Mouse (Mus musculus) ES-Bruce4 (cell line): Measurements from ENCODE around the gene Nrip3. TPM values are rescaled to one million over a fixed set of nuclear protein-coding genes. Genes with fewer than 3 reads are reported as not detected.

ENCODE experiments used
- H3K27ac ChIP-seq: 2 replicates; pipeline ENCODE4 v1.5.1; 2012; ENCODE audit warnings: low read length, inconsistent platforms; ENCODE audit not compliant: insufficient read depth
- H3K27me3 ChIP-seq: 2 replicates; pipeline ENCODE4 v1.6.1; 2012; ENCODE audit warnings: mild to moderate bottlenecking, low read length, inconsistent platforms; ENCODE audit not compliant: control insufficient read depth, poor library complexity, insufficient read depth, severe bottlenecking
- H3K36me3 ChIP-seq: 2 replicates; pipeline ENCODE4 v1.6.1; 2012; ENCODE audit warnings: inconsistent platforms, mild to moderate bottlenecking, low read length, moderate library complexity; ENCODE audit not compliant: control insufficient read depth, poor library complexity, insufficient read depth, severe bottlenecking
- H3K4me1 ChIP-seq: one replicate; pipeline ENCODE4 v1.8.1; 2011; ENCODE audit warnings: low read length; ENCODE audit not compliant: control insufficient read depth, insufficient read depth
- H3K4me3 ChIP-seq: 2 replicates; pipeline ENCODE4 v1.5.1; 2011; ENCODE audit warnings: low read depth, mild to moderate bottlenecking, low read length
- H3K9ac ChIP-seq: 2 replicates; pipeline ENCODE4 v1.6.1; 2012; ENCODE audit warnings: low read depth, mild to moderate bottlenecking, inconsistent platforms; ENCODE audit not compliant: poor library complexity, severe bottlenecking
- H3K9me3 ChIP-seq: replicated peaks from 2 replicates; pipeline ENCODE4 v1.6.1; 2012; ENCODE audit warnings: mild to moderate bottlenecking, low read length, inconsistent platforms; ENCODE audit not compliant: control insufficient read depth, poor library complexity, insufficient read depth, severe bottlenecking
- CTCF ChIP-seq: IDR thresholded peaks from one replicate; pipeline ENCODE4 v1.8.1; 2011; ENCODE audit warnings: low read depth, low read length
- EP300 ChIP-seq: IDR thresholded peaks from 2 replicates; pipeline ENCODE4 v1.6.1; 2011; ENCODE audit warnings: low read depth, low read length; ENCODE audit not compliant: insufficient read depth
- POLR2A ChIP-seq: IDR thresholded peaks from one replicate; pipeline ENCODE4 v1.8.1; 2011; ENCODE audit warnings: low read length; ENCODE audit not compliant: insufficient read depth
- polyA plus RNA-seq: library from polyadenylated mRNA; stranded (reverse); fragments of >200 nt; gene quantifications from 2 replicates; pipeline ENCODE4 v1.2.4, GENCODE M21; 2011; ENCODE audit warnings: low read depth; ENCODE audit not compliant: missing spikeins, insufficient read depth, insufficient read length

Gene Nrip3
- polyA plus RNA-seq, 1 experiment: 1.6 TPM

DNA sequence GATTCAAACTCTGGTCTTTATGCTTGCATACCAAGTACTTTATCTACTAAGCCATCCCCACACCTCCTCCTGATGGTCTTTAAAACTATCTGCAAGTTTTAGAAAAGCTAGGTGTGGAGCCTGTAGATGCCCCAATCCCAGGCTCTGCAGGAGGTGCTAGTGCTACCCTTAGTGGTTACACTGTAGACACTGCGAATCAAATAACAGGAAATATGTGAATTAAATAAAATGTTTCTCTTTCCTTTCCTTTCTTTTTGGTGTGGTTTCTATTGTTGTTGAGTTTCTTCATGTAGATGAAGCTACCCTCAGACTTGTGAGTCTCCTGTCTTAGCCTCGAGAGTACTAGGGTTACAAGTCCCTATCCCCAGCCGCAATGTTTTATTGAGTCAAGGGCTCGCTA, 40.1 kb downstream of the Nrip3 start:
- H3K36me3 ChIP-seq: no peaks in the 10 kb centered on the region
- no peak for TF ChIP-seq CTCF
- TF ChIP-seq POLR2A: no peak
- TF ChIP-seq EP300: no peak

DNA sequence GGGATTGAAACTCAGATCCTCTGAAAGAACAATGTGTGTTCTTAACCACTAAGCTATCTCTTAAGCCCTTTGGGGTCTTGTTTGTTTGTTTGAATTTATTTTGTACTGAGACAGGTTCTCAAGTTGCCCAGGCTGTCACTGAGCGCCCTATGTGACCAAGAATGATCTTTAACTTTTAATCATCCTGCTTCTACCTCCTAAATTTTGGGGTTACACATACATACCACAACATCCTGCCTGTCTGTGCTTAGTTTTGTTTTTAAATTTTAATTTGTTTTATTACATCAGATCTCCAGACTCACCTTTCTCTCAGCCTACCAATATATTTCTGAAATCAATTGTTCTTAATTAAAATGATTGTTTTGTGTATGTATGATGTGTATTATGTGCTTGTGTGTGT, 40.8 kb downstream of the Nrip3 start:
- no peak for TF ChIP-seq POLR2A
- no peak for TF ChIP-seq CTCF
- no peaks in the 10 kb centered on the region for H3K4me1 ChIP-seq
- H3K27me3 ChIP-seq: no peaks in the 10 kb centered on the region; the same call in 1 of the 2 replicates
- no peak overlapping the region for H3K4me3 ChIP-seq
- no peaks in the 10 kb centered on the region for H3K36me3 ChIP-seq
- no peaks in the 10 kb centered on the region for H3K9me3 ChIP-seq
- H3K27ac ChIP-seq: no peak overlapping the region
- no peak overlapping the region for H3K9ac ChIP-seq

More for the DNA sequence above, 40.1 kb downstream of the Nrip3 start:
- H3K27me3 ChIP-seq: no peaks in the 10 kb centered on the region; the same call in 1 of the 2 replicates
- H3K4me1 ChIP-seq: no peaks in the 10 kb centered on the region
- no peaks in the 10 kb centered on the region for H3K9me3 ChIP-seq
- H3K9ac ChIP-seq: no peak overlapping the region
- H3K4me3 ChIP-seq: no peak overlapping the region
- no peak overlapping the region for H3K27ac ChIP-seq

DNA sequence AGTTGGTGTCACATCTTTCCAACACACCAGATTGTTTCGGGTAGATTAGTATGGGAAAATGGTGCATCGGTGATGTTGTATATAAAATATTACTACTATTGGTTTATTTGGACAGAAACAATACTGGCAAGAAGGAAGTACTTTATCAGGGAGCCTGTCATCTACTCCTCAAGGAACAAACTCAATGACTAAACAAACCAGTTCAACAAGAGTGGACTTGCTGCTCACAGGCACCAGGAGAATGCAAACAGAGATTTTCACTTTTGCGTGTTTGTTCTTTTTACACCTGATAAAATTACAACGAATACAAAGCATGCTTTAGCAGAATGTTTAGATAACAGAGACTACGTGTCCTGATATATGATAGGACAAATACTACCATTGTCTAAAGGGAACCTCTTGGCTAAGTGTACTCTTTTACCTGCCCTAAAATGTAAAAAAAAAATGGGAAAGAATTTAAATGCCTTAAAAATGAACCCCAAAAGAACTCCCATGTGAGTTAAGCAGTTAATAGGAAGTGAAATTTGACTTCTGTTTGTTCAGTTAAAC, 41.9 kb downstream of the Nrip3 start:
- no peaks in the 10 kb centered on the region for H3K9me3 ChIP-seq
- no peaks in the 10 kb centered on the region for H3K4me1 ChIP-seq
- no peak overlapping the region for H3K9ac ChIP-seq
- H3K27me3 ChIP-seq: no peaks in the 10 kb centered on the region; the same call in 1 of the 2 replicates
- H3K36me3 ChIP-seq: no peaks in the 10 kb centered on the region
- no peak for TF ChIP-seq CTCF
- TF ChIP-seq POLR2A: no peak
- no peak for TF ChIP-seq EP300
- H3K27ac ChIP-seq: no peak overlapping the region
- H3K4me3 ChIP-seq: no peak overlapping the region

DNA sequence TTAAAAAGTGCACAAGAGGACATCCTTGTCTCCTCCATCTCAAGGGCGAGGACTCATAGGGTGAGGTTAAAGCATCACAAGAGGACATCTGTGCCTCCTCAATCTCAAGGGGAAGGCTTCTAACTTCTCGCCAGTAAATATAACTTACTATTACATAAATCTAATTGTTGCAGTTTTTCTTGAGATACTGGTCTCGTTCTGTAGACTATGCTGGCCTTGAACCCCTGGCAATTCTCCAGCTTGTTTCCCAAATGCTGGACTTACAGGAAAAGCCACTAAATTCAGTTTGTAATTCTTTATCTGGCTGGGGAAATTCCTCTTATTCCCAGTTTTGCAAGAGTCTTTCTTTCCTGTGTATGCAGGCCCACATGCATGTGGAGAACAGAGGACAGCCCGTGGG, 47.0 kb downstream of the Nrip3 start:
- H3K9ac ChIP-seq: no peak overlapping the region
- H3K4me3 ChIP-seq: no peak overlapping the region
- no peak for TF ChIP-seq POLR2A
- no peak for TF ChIP-seq EP300
- TF ChIP-seq CTCF: no peak

DNA sequence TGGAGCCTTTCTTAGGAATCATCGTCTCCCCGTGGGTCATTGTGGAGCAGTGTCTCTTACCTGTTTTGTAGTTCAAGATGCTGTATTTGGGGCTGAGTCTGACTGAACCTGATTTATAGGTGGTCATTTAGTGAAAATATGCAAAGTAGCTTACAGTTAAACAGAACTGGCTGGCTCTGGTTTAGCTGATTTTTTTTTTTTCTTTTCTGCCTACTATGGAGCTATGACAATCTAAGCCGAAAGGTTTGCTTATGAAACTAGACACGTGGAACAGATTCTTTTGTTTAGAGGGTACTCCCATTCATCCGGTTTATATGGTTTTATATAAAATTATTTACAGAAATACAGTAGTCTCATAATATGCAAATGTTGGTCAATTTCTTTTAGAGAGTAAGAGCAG, 50.2 kb downstream of the Nrip3 start, which contains the start of gene Ascl3:
Ascl3 (minus strand) TSS at position 101 of the 400 bp plus-strand sequence.
- Histone ChIP-seq H3K4me3 (no peak within 1 kb of the TSS), H3K9ac (no peak within 1 kb of the TSS), H3K27me3 (no peaks in the 10 kb centered on the region), H3K36me3 (no peaks in the 10 kb centered on the region), H3K9me3 (no peaks in the 10 kb centered on the region), H3K4me1 (no peaks in the 10 kb centered on the region), H3K27ac (no peak within 1 kb of the TSS)
- no peak for TF ChIP-seq POLR2A
- TF ChIP-seq EP300: no peak

More for the DNA sequence above, 47.0 kb downstream of the Nrip3 start:
- H3K4me1 ChIP-seq: no peaks in the 10 kb centered on the region
- no peaks in the 10 kb centered on the region; the same call in 1 of the 2 replicates for H3K27me3 ChIP-seq
- no peak overlapping the region for H3K27ac ChIP-seq
- H3K36me3 ChIP-seq: no peaks in the 10 kb centered on the region
- H3K9me3 ChIP-seq: no peaks in the 10 kb centered on the region

DNA sequence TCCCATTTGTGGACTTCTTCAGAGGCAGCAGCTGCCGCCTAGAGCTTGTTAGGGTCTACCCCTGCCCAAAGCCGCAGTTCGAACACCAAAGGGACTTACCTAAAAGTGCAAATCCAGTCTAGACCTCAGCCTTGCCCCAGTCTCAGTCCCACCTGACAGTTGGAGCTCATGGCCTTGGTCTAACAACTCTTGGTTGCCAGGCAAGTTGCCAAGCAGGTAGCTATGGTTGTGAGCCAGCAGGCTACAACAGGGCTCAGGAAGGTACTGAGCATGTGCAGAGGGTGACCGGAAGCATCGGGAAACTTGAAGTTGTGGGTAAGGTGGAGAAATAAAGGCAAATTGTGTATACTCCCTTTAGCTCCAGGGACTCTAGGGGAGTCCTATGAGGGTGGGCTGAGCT, 58.1 kb downstream of the Nrip3 start, which contains the start of gene BC051019:
BC051019 (minus strand) TSS at position 154 of the 400 bp plus-strand sequence.
- Histone ChIP-seq H3K9me3 (0 out of 2 replicates have a peak, but pooled peaks cover 3% of the 10 kb centered on the region), H3K4me1 (no peaks in the 10 kb centered on the region), H3K4me3 (no peak within 1 kb of the TSS), H3K27me3 (no peaks in the 10 kb centered on the region), H3K27ac (no peak within 1 kb of the TSS), H3K36me3 (no peaks in the 10 kb centered on the region), H3K9ac (no peak within 1 kb of the TSS)
- TF ChIP-seq CTCF (no peak), POLR2A (no peak), EP300 (no peak)
